Mouse (Mus musculus) midbrain, postnatal 0 days (tissue): ENCODE data around the gene Gm5142. TPM values are rescaled to one million over a fixed set of nuclear protein-coding genes. Genes with fewer than 3 reads are reported as not detected.
A peak's percentile ranks its signal among the peaks of the same experiment; 100 is the strongest.

Source experiments
- ATAC-seq: fragments of 200-750 bp; cut with Nextera tagmentation; 2 replicates; pipeline ENCODE4 v1.8.0; 2017; ENCODE audit warnings: moderate number of reproducible peaks, mild to moderate bottlenecking, moderate TSS enrichment, moderate library complexity; ENCODE audit not compliant: low FRiP score
- DNase-seq: peaks from one replicate; pipeline ENCODE4 v3.0.0-alpha.2; 2015; ENCODE audit warnings: low spot score
- H3K27ac ChIP-seq: fragments of 300-500 bp; sonication (generic); 2 replicates; pipeline ENCODE4 v1.5.1; 2014; ENCODE audit warnings: low read depth, mild to moderate bottlenecking, low read length, mixed read lengths
- H3K27me3 ChIP-seq: fragments of 300-500 bp; sonication (generic); 2 replicates; pipeline ENCODE4 v1.6.1; 2014; ENCODE audit warnings: low read length, control low read depth, mixed read lengths; ENCODE audit not compliant: insufficient read depth
- H3K36me3 ChIP-seq: fragments of 300-500 bp; sonication (generic); 2 replicates; pipeline ENCODE4 v1.6.1; 2014; ENCODE audit warnings: low read length, control low read depth, mixed read lengths; ENCODE audit not compliant: insufficient read depth
- H3K4me1 ChIP-seq: fragments of 300-500 bp; sonication (generic); 2 replicates; pipeline ENCODE4 v1.6.1; 2014; ENCODE audit warnings: mild to moderate bottlenecking, control low read depth, antibody characterized with exemption, low read length, mixed read lengths; ENCODE audit not compliant: insufficient read depth
- H3K4me2 ChIP-seq: fragments of 300-500 bp; sonication (generic); 2 replicates; pipeline ENCODE4 v1.6.1; 2014; ENCODE audit warnings: low read depth, mild to moderate bottlenecking, low read length, mixed read lengths; ENCODE audit not compliant: poor library complexity, severe bottlenecking
- H3K4me3 ChIP-seq: fragments of 300-500 bp; sonication (generic); 2 replicates; pipeline ENCODE4 v1.5.1; 2014; ENCODE audit warnings: low read depth, mild to moderate bottlenecking, low read length, moderate library complexity
- H3K9ac ChIP-seq: fragments of 300-500 bp; sonication (generic); replicated peaks from 2 replicates; pipeline ENCODE4 v1.6.1; 2014; ENCODE audit warnings: mild to moderate bottlenecking, low read length, moderate library complexity, mixed read lengths; ENCODE audit not compliant: poor library complexity, severe bottlenecking
- H3K9me3 ChIP-seq: fragments of 300-500 bp; sonication (generic); 2 replicates; pipeline ENCODE4 v1.6.1; 2016; ENCODE audit warnings: low read length, control low read depth
- CTCF ChIP-seq: IDR thresholded peaks from 2 replicates; pipeline ENCODE4 v1.5.1; 2016; ENCODE audit warnings: antibody characterized with exemption, mild to moderate bottlenecking
- WGBS: fragments of 180-500 bp; shearing (Covaris S2); extraction: QIAGEN DNeasy Blood & Tissue Kit; methylation state at CpG from one replicate; pipeline ENCODE4 v1.1.7; 2014; 5-methylcytosine and 5-hydroxymethylcytosine counted together
- polyA plus RNA-seq: library from polyadenylated mRNA; unstranded; fragments of >200 nt; fragmentation: Nextera tagmentation; extraction: Ambion mirVana; gene quantifications from 2 replicates; pipeline ENCODE4 v1.2.1, GENCODE M21; 2015
- total RNA-seq: library from RNA; depleted of rRNA; stranded (reverse); fragments of >200 nt; gene quantifications from 2 replicates; pipeline ENCODE4 v1.2.3, GENCODE M21; 2014

The Gm5142 gene
- total and polyA plus RNA-seq, 2 experiments from 2014 or later: not detected

DNA sequence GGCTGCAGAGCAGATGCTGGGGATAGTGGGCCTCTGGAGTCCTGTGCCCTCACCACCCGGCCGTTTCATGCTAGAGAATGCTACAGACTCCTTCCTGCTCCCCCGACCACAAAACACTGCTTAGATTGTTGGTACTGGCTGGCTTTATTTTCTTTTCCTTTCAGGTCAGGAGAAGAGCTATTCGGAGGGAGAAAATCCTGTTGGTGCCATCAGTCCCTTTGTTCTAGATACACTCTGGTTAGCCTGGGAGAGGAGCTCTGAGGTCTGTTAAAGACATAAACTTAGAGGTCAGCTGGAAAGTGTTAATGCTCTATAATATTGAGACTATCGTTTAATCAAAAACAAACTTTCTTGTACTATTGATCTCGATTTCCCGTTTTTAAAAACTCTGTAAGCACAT is 26.9 kb upstream of the Gm5142 start:
- ATAC-seq: no peak
- DNase-seq: no peak
- no peaks in the 10 kb centered on the region for H3K27me3 ChIP-seq
- peak overlapping the region; percentile 25; the same call in 1 of the 2 replicates for H3K4me2 ChIP-seq
- WGBS: 21% methylated on average over 7 of the region's 7 CpGs
- no peak overlapping the region for H3K9ac ChIP-seq
- peaks cover 8% of the 10 kb centered on the region for H3K4me1 ChIP-seq
- TF ChIP-seq CTCF: no peak
- no peaks in the 10 kb centered on the region for H3K9me3 ChIP-seq
- H3K36me3 ChIP-seq: no peaks in the 10 kb centered on the region
- no peak overlapping the region for H3K4me3 ChIP-seq
- peak overlapping the region; percentile 34; the same call in 1 of the 2 replicates for H3K27ac ChIP-seq

DNA sequence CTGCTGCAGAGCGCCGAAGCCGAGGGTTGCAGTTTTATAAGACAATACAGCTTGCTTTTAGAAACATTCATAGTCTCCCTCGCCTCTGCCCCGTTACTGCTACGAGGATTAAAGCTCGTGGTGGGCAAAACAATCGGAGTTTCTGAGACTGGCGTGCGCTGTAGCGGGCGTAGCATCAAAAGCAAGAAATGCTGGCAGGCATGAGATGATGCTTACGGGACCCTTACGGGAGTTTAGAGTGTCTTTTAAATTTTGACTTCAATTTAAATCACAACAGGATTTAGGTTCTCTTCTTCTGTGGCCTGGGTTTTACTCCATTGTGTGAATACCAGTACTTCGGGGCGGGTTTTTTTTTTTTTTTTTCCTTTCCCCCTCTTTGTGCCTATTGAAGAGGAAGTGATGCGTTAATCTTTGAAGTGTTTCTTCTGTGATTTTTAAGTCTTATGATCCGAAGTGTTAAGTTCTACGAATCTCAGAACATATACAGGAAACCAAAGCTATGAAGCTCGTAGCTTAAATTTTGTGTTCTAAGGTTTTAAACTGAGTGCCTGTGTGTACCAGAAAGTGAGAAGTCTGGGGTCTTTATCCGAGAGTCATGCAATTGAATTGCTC is 23.2 kb upstream of the Gm5142 start:
- ATAC-seq (no peak; the same call in 1 of the 2 replicates), DNase-seq (no peak)
- TF ChIP-seq CTCF: no peak
- Histone ChIP-seq H3K4me2 (peak overlapping the region; percentile 76), H3K9me3 (no peaks in the 10 kb centered on the region), H3K27me3 (no peaks in the 10 kb centered on the region), H3K4me3 (peak overlapping the region; percentile 83), H3K4me1 (peaks cover 8% of the 10 kb centered on the region), H3K36me3 (no peaks in the 10 kb centered on the region), H3K27ac (peak overlapping the region; percentile 85), H3K9ac (peak overlapping the region; percentile 89)
- WGBS: 2% methylated on average over 21 of the region's 21 CpGs

DNA sequence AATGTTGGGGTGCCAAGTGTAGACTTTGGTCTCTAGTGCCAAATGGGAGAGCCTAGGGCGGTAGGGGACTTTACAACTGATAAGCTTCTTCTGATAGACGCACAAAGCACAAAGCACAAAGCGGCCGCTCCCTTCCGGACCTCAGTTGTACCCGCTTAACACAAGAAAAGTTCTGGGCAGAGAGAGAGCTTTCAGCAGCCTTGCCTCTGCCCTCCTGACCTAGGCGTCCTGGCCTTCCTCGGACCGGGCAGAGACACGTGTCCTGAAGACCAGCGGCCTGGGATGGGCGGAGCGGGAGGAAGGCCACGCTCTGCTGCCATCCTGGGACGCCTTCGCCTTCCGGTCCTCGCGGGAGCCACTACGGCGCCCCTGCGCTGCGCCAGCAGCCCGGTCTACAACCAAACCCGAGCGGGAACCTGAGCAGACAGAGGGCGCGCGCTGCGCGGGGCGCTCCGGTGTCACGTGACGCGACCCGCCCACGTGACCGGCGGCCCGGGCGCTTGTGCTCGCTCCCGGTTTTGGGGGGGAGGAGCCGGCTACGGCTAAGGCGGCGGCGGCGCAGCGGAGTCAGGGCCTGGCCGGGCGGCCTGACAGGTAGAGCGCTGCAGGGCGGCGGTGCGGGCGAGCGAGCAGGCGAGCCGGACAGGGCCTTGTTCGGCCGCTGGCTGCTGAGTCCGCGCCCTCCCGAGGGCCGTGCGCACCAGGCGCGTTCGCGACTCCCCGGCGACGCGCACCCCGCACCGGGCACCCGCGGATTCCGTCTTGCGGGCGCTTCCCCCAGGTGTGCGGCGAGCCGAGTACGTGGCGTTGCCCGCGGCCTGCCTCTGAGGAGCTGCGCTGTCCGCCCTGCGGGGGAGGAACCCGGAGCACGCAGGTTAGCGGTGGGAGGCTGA is 22.4 kb upstream of the Gm5142 start, which contains the start of gene Rcbtb1:
Gene Rcbtb1, plus strand, starts transcription at position 499 of the 893 bp plus-strand sequence.
- under 1% methylated on average over 85 of the region's 96 CpGs for WGBS
- H3K9me3 ChIP-seq: no peaks in the 10 kb centered on the region
- peak; percentile 94 for ATAC-seq

DNA sequence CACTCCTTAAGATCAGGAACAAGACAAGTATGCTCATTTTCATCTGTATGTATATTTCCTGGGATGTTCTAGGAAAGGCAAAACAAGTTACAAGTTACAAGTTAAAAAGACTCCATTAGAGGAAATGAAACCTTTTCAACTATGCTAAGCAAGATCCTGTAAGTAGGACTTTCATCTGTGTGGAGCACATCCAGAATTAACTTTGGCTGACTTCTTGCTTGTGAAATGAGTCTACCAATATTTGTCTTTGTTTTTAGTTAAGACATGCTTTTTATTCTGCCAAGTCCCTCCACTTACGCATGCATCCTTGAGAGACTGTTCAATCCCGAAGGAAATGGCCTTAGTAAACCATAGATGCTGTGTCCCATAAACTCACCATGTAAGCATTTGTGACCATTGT is 7.6 kb upstream of the Gm5142 start:
- Histone ChIP-seq H3K36me3 (no peaks in the 10 kb centered on the region), H3K9ac (no peak overlapping the region), H3K4me2 (no peak overlapping the region), H3K9me3 (no peaks in the 10 kb centered on the region), H3K27ac (no peak overlapping the region), H3K27me3 (no peaks in the 10 kb centered on the region), H3K4me3 (no peak overlapping the region), H3K4me1 (no peaks in the 10 kb centered on the region)
- ATAC-seq (no peak), DNase-seq (no peak)
- TF ChIP-seq CTCF: no peak
- WGBS: 89% methylated on average over 2 of the region's 2 CpGs

More for the DNA sequence above, 22.4 kb upstream of the Gm5142 start, which contains the start of gene Rcbtb1:
- peak; percentile 94 for DNase-seq
- Histone ChIP-seq H3K27me3 (no peaks in the 10 kb centered on the region), H3K4me3 (peak within 1 kb of the TSS; percentile 83), H3K4me1 (peaks cover 8% of the 10 kb centered on the region), H3K4me2 (peak within 1 kb of the TSS; percentile 76), H3K9ac (peak within 1 kb of the TSS; percentile 89), H3K27ac (peak within 1 kb of the TSS; percentile 85), H3K36me3 (no peaks in the 10 kb centered on the region)
- TF ChIP-seq CTCF: peak; percentile 74

DNA sequence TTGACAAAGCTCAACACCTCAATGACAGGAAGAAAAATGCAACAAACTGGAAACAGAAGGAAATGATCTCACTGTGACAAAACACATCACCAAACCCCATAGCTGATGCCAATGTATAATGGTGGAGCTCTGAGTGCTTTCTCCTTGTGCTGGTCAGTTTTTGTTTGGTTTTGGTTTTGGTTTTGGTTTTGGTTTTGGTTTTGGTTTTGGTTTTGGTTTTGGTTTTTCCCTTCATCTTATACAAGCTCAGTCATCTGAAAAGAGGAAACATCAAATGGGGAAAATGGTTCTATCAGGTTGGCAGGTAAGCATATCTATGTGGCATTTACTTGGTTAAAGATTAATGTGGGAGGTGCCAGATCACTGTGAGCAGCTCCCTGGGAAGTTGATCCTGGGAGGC is 7.0 kb upstream of the Gm5142 start:
- Histone ChIP-seq H3K4me3 (no peak overlapping the region), H3K27ac (no peak overlapping the region), H3K4me2 (no peak overlapping the region), H3K9ac (no peak overlapping the region), H3K27me3 (no peaks in the 10 kb centered on the region), H3K9me3 (no peaks in the 10 kb centered on the region), H3K36me3 (no peaks in the 10 kb centered on the region), H3K4me1 (no peaks in the 10 kb centered on the region)
- no peak for DNase-seq
- ATAC-seq: no peak
- no peak for TF ChIP-seq CTCF

DNA sequence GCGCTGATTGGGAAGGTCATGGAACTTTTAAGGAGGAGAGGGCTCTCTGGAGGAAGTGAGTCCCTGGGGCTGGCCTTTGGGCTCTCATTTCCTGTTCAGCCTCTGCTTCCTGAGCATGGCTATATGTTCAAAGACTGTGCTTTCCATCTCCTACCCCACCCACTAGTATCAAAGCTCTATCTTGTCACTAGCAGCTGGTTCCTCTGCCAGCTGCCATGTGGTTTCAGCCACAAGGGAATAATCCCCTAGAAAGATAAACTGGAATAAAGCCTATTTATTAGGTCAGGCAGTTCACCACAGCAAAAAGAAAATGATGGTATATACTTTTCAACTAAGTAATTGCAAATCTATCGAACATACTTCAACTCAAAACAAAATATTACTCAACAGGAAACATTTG is 4.2 kb upstream of the Gm5142 start:
- Histone ChIP-seq H3K36me3 (no peaks in the 10 kb centered on the region), H3K4me2 (no peak overlapping the region), H3K27me3 (no peaks in the 10 kb centered on the region), H3K4me3 (no peak overlapping the region), H3K4me1 (no peaks in the 10 kb centered on the region), H3K27ac (no peak overlapping the region), H3K9me3 (no peaks in the 10 kb centered on the region), H3K9ac (no peak overlapping the region)
- no peak for TF ChIP-seq CTCF
- ATAC-seq: no peak
- WGBS: 79% methylated on average over 2 of the region's 2 CpGs
- no peak for DNase-seq
